Mouse (Mus musculus): ENCODE measurements at regions not wholly inside any gene's neighbourhood (a gene's known extent, or its start where the extent isn't known, plus 50 kb on each side); places are given as distances from the start of the nearest gene placed in this dataset.

GRCm38 (mm10) chr2:61161336-61161735 lies 198.3 kb upstream of the Rbms1 start:
- TF ChIP-seq TAL1 (conservative IDR thresholded peaks at IDR 0.05; ENCODE audit: low read depth, low read length) (no peak), CTCF (IDR thresholded peaks at IDR 0.05; ENCODE audit: low read depth, low read length) (no peak)
